Mouse (Mus musculus) embryonic facial prominence, embryonic 12.5 days (tissue): ENCODE measurements around the gene Gsg1l2. TPM values are rescaled to one million over a fixed set of nuclear protein-coding genes. Genes with fewer than 3 reads are reported as not detected.

Experiments
- ATAC-seq: fragments of 200-750 bp; cut with Nextera tagmentation; 2 replicates; pipeline ENCODE4 v1.8.0; 2017; ENCODE audit not compliant: insufficient number of reproducible peaks, insufficient read depth, low FRiP score, low TSS enrichment
- H3K27ac ChIP-seq: fragments of 300-500 bp; sonication (generic); 2 replicates; pipeline ENCODE4 v1.5.1; 2016; ENCODE audit warnings: mild to moderate bottlenecking
- H3K27me3 ChIP-seq: fragments of 300-500 bp; sonication (generic); 2 replicates; pipeline ENCODE4 v1.6.1; 2016; ENCODE audit warnings: mild to moderate bottlenecking, moderate library complexity
- H3K36me3 ChIP-seq: fragments of 300-500 bp; sonication (generic); 2 replicates; pipeline ENCODE4 v1.6.1; 2016; ENCODE audit warnings: mild to moderate bottlenecking
- H3K4me1 ChIP-seq: fragments of 300-500 bp; sonication (generic); 2 replicates; pipeline ENCODE4 v1.6.1; 2016
- H3K4me2 ChIP-seq: fragments of 300-500 bp; sonication (generic); replicated peaks from 2 replicates; pipeline ENCODE4 v1.6.1; 2016; ENCODE audit warnings: mild to moderate bottlenecking, moderate library complexity
- H3K4me3 ChIP-seq: fragments of 300-500 bp; sonication (generic); 2 replicates; pipeline ENCODE4 v1.5.1; 2016; ENCODE audit warnings: mild to moderate bottlenecking
- H3K9ac ChIP-seq: fragments of 300-500 bp; sonication (generic); 2 replicates; pipeline ENCODE4 v1.6.1; 2016; ENCODE audit warnings: mild to moderate bottlenecking, moderate library complexity
- H3K9me3 ChIP-seq: fragments of 300-500 bp; sonication (generic); 2 replicates; pipeline ENCODE4 v1.6.1; 2016; ENCODE audit warnings: mild to moderate bottlenecking, moderate library complexity
- WGBS: fragments of 180-500 bp; shearing (Covaris S2); methylation state at CpG from one replicate; pipeline ENCODE4 v1.1.7; 2016; 5-methylcytosine and 5-hydroxymethylcytosine counted together
- polyA plus RNA-seq: library from polyadenylated mRNA; unstranded; fragments of >200 nt; fragmentation: Nextera tagmentation; extraction: Ambion mirVana; gene quantifications from 2 replicates; pipeline ENCODE4 v1.2.1, GENCODE M21; 2016

Gsg1l2 gene
- polyA plus RNA-seq, 1 experiment from 2014 or later, result not detected

DNA sequence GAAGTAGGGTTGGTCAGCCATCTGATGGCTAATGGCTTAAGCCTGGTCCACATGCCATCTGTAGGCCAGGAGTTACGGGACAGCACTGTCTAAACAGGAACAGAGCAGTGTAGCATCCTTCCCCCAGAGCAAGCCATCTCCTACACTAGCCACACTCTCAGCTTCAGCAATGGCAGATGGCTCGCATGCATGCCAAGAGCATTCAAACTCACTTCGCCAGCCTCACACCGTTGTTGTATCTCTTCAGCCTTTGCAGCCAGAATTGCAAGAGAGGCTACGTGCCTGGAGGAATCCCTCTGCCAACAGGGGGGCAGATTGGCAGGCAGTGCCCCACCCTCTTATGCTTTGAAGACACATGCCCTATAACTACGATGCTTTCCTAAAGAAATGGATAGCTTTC lies 47.2 kb downstream of the Gsg1l2 start:
- 91% methylated on average over 6 of the region's 6 CpGs for WGBS
- no peaks in the 10 kb centered on the region for H3K36me3 ChIP-seq
- no peaks in the 10 kb centered on the region for H3K9me3 ChIP-seq
- no peaks in the 10 kb centered on the region for H3K4me1 ChIP-seq
- no peak overlapping the region for H3K4me2 ChIP-seq
- H3K27me3 ChIP-seq, result no peaks in the 10 kb centered on the region
- no peak overlapping the region for H3K9ac ChIP-seq
- no peak overlapping the region for H3K27ac ChIP-seq
- no peak for ATAC-seq
- H3K4me3 ChIP-seq, result no peak overlapping the region

DNA sequence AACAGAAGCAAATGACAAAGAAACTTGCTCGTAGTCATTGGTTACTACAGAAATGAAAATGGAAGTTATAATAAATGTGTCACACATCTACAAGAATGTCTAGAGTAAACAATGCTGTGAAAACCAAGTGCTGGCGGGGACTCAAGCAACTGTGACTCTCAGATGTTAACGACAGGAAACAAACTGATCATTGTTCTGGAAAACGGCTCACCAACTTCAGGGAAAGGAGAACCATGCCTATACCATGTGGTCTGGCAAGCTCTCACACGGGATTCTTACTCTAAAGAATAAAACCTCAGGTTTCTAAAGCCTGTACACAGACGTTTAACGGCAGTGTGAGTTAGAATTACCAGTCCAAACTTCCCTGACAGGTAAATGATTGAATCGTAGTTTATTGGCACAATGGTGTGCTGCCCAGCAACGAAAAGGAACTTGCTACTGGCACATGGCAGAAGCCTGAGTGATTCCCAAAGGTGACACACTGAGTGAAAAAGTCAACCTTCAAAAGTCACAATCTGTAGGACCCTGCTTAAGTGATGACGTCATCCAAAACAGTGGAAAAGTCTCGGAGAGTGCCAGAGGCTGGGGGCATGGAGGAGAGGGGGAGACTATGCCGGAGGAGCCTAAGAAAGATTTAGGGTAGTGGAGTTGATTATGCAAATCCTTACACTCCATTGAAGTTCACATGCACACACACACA lies 54.1 kb downstream of the Gsg1l2 start:
- H3K4me3 ChIP-seq, result no peak overlapping the region
- no peak for ATAC-seq
- WGBS, result 49% methylated on average over 12 of the region's 12 CpGs
- H3K27ac ChIP-seq, result no peak overlapping the region
- no peaks in the 10 kb centered on the region for H3K9me3 ChIP-seq
- H3K4me2 ChIP-seq, result no peak overlapping the region
- no peaks in the 10 kb centered on the region for H3K36me3 ChIP-seq
- H3K27me3 ChIP-seq, result no peaks in the 10 kb centered on the region
- H3K4me1 ChIP-seq, result no peaks in the 10 kb centered on the region
- H3K9ac ChIP-seq, result no peak overlapping the region

DNA sequence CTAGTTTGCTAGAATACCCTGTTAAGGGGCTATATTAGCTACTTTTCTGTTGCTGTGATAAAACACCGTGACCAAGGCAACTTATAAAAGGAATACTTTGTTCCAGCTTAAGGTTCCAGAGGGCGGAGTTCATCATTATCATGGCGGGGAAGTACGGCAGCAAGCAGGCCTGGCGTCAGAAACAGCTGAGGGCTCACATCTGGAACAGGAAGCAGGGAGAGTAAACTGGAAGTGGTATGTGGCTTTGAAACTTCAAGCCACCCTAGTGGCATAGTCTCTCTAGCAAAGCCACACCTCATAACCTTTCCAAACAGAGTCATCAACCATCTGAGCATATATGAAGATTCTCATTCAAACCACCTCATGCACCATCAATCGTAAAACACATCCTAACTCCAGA lies 55.1 kb downstream of the Gsg1l2 start:
- H3K9me3 ChIP-seq, result no peaks in the 10 kb centered on the region
- H3K27ac ChIP-seq, result no peak overlapping the region
- H3K36me3 ChIP-seq, result no peaks in the 10 kb centered on the region
- ATAC-seq, result no peak
- no peak overlapping the region for H3K4me2 ChIP-seq
- no peaks in the 10 kb centered on the region for H3K27me3 ChIP-seq
- 63% methylated on average over 6 of the region's 6 CpGs for WGBS
- H3K4me1 ChIP-seq, result no peaks in the 10 kb centered on the region
- no peak overlapping the region for H3K9ac ChIP-seq
- H3K4me3 ChIP-seq, result no peak overlapping the region

DNA sequence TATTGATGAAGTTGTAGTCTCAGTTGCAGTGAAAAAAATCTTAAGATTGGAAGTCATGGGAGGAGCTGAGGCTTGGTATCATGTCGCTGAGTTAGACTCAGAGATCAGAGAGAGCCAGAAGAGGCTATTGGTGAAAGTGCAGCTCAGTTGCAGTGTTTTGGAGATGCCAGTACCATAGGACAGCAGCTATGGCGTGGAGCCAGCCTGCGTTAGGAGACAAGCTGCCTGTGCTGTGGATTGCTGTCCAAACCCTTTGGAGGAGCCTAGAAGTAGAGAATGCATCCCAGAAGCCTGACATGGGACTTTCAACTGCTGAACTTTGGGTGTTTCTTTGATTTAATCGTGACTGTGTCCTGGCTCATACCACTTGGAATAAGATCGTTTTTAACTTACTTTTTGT lies 57.4 kb downstream of the Gsg1l2 start:
- 77% methylated on average over 5 of the region's 5 CpGs for WGBS
- ATAC-seq, result no peak
- Histone ChIP-seq H3K4me3 (no peak overlapping the region), H3K27ac (no peak overlapping the region), H3K27me3 (no peaks in the 10 kb centered on the region), H3K9ac (no peak overlapping the region), H3K4me2 (no peak overlapping the region), H3K36me3 (no peaks in the 10 kb centered on the region), H3K4me1 (no peaks in the 10 kb centered on the region), H3K9me3 (no peaks in the 10 kb centered on the region)

DNA sequence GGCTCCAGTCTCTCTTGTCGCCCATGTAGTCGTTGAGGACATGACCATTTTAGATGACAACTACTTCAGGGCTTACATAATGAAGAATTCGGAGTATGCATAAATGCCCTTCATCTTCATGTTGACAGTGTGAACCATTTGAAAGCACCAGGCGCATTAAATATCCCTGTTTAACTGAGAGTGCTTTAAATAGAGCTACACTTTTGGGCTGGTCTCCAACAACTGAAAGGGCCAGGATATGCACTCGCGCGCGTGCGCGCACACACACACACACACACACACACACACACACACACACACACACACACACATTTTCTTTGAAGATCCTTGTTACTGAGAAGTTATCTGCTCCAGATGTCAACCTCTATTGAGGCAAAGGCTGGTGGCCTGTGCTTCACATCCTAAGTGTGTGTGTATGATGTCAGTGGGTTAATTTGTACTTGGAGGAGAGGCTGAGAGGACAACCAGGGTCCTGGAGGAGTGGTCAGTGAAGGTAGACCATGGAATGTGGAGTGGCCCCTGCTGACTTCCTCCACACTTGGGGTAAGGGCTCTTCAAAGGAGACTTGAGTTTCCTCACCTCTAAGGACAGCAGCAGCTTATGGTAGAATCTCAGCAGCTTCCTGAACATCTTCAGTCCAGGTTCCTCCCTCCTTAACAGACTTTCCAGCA lies 61.1 kb downstream of the Gsg1l2 start:
- Histone ChIP-seq H3K9ac (no peak overlapping the region), H3K27ac (no peak overlapping the region), H3K4me1 (no peaks in the 10 kb centered on the region), H3K36me3 (no peaks in the 10 kb centered on the region), H3K27me3 (no peaks in the 10 kb centered on the region), H3K4me3 (no peak overlapping the region), H3K9me3 (no peaks in the 10 kb centered on the region), H3K4me2 (no peak overlapping the region)
- no peak for ATAC-seq
- WGBS, result 90% methylated on average over 10 of the region's 10 CpGs

Other genes with a start within 250 kb of the Gsg1l2 start
- not detected in 2 replicates for gene Rcvrn, start 79.3 kb upstream of the Gsg1l2 start, polyA plus RNA-seq
- 0.04 and 0.08 TPM in 2 replicates for gene Glp2r, start 3.5 kb upstream of the Gsg1l2 start, polyA plus RNA-seq
- gene Dhrs7c, start 23.6 kb downstream of the Gsg1l2 start, polyA plus RNA-seq, result 1.1 and 1.2 TPM in 2 replicates
- gene Usp43, start 147.5 kb downstream of the Gsg1l2 start, polyA plus RNA-seq, result 1.3 and 1.4 TPM in 2 replicates
- gene Cfap52, start 191.0 kb downstream of the Gsg1l2 start, polyA plus RNA-seq, result 0.34 and 0.61 TPM in 2 replicates
- 58.4 and 59.2 TPM in 2 replicates for gene Stx8, start 191.6 kb downstream of the Gsg1l2 start, polyA plus RNA-seq